Mouse (Mus musculus): Measurements from ENCODE around the gene Bnip3. TPM values are rescaled to one million over a fixed set of nuclear protein-coding genes. Genes with fewer than 3 reads are reported as not detected.
A peak's percentile ranks its signal among the peaks of the same experiment; 100 is the strongest.

Bnip3 gene
- total RNA-seq, 2 experiments from 2014 or later, result 132 to 142 TPM

- peak; percentile 32 to 36 for DNase-seq (ENCODE audit: low spot score in 2 of 2)
Observed at GRCm38 (mm10) chr7:138907043-138907442, 2.3 kb downstream of the Bnip3 start.

- no peak for DNase-seq (ENCODE audit: low spot score in 2 of 2)
Observed at GRCm38 (mm10) chr7:138906441-138906840, 2.9 kb downstream of the Bnip3 start.

- no peak for DNase-seq (ENCODE audit: low spot score in 2 of 2)
Observed at GRCm38 (mm10) chr7:138903886-138904435, 5.4 kb downstream of the Bnip3 start.

GRCm38 (mm10) chr7:138898743-138899142 is 10.6 kb downstream of the Bnip3 start:
- DNase-seq (ENCODE audit: low spot score in 2 of 2), result no peak

GRCm38 (mm10) chr7:138898122-138898521 is 11.2 kb downstream of the Bnip3 start:
- DNase-seq (ENCODE audit: low spot score in 2 of 2), result no peak

- no peak for DNase-seq (ENCODE audit: low spot score in 2 of 2)
Observed at GRCm38 (mm10) chr7:138885365-138886289, 23.7 kb downstream of the Bnip3 start.

- no peak for DNase-seq (ENCODE audit: low spot score in 2 of 2)
Observed at GRCm38 (mm10) chr7:138883724-138884123, 25.6 kb downstream of the Bnip3 start.

GRCm38 (mm10) chr7:138875031-138875430 is 34.3 kb downstream of the Bnip3 start:
- no peak for DNase-seq (ENCODE audit: low spot score in 2 of 2)

GRCm38 (mm10) chr7:138872956-138873355 is 36.4 kb downstream of the Bnip3 start:
- no peak for DNase-seq (ENCODE audit: low spot score in 2 of 2)

GRCm38 (mm10) chr7:138868316-138868715 is 41.0 kb downstream of the Bnip3 start:
- no peak for DNase-seq (ENCODE audit: low spot score in 2 of 2)

GRCm38 (mm10) chr7:138867286-138867685 is 42.0 kb downstream of the Bnip3 start:
- no peak for DNase-seq (ENCODE audit: low spot score in 2 of 2)

- DNase-seq (ENCODE audit: low spot score in 2 of 2), result no peak
Observed at GRCm38 (mm10) chr7:138864776-138865175, 44.5 kb downstream of the Bnip3 start.

GRCm38 (mm10) chr7:138863950-138864572 is 45.3 kb downstream of the Bnip3 start:
- DNase-seq (ENCODE audit: low spot score in 2 of 2), result no peak

GRCm38 (mm10) chr7:138856670-138857069 is 52.6 kb downstream of the Bnip3 start:
- no peak for DNase-seq (ENCODE audit: low spot score in 2 of 2)

GRCm38 (mm10) chr7:138854201-138854600 is 55.1 kb downstream of the Bnip3 start:
- DNase-seq (ENCODE audit: low spot score in 2 of 2), result no peak

- DNase-seq (ENCODE audit: low spot score in 2 of 2), result no peak
Observed at GRCm38 (mm10) chr7:138853417-138854031, 55.8 kb downstream of the Bnip3 start.

- DNase-seq (ENCODE audit: low spot score in 2 of 2), result no peak
Observed at GRCm38 (mm10) chr7:138850083-138850482, 59.2 kb downstream of the Bnip3 start.

GRCm38 (mm10) chr7:138848028-138848920 is 61.0 kb downstream of the Bnip3 start:
- no peak for DNase-seq (ENCODE audit: low spot score in 2 of 2)

- no peak for DNase-seq (ENCODE audit: low spot score in 2 of 2)
Observed at GRCm38 (mm10) chr7:138847316-138848027, 61.8 kb downstream of the Bnip3 start.

- DNase-seq (ENCODE audit: low spot score in 2 of 2), result no peak
Observed at GRCm38 (mm10) chr7:138846502-138846991, 62.8 kb downstream of the Bnip3 start.
